Mouse (Mus musculus) spleen, adult 2 months (tissue): ENCODE measurements at regions not wholly inside any gene's neighbourhood (a gene's known extent, or its start where the extent isn't known, plus 50 kb on each side); places are given as distances from the start of the nearest gene placed in this dataset.

Experiments
- CTCF ChIP-seq: fragments of 200-500 bp; IDR thresholded peaks from 2 replicates; pipeline ENCODE4 v1.5.1; 2011; ENCODE audit warnings: mild to moderate bottlenecking, inconsistent platforms; ENCODE audit not compliant: insufficient read depth, insufficient read length, insufficient replicate concordance; ENCODE audit errors: extremely low read depth
- POLR2A ChIP-seq: fragments of 200-500 bp; IDR thresholded peaks from 2 replicates; pipeline ENCODE4 v1.6.1; 2011; ENCODE audit warnings: low read depth, low read length, inconsistent platforms

- TF ChIP-seq CTCF, result no peak
- no peak for TF ChIP-seq POLR2A
Observed at GRCm38 (mm10) chr7:36328141-36328540, 369.8 kb upstream of the Tshz3 start.
